Mouse (Mus musculus): Measurements from ENCODE around the gene Scarf2. TPM values are rescaled to one million over a fixed set of nuclear protein-coding genes. Genes with fewer than 3 reads are reported as not detected.
A peak's percentile ranks its signal among the peaks of the same experiment; 100 is the strongest.

Scarf2 gene
- total RNA-seq, 2 experiments from 2014 or later = 4.7 to 5.4 TPM

DNA sequence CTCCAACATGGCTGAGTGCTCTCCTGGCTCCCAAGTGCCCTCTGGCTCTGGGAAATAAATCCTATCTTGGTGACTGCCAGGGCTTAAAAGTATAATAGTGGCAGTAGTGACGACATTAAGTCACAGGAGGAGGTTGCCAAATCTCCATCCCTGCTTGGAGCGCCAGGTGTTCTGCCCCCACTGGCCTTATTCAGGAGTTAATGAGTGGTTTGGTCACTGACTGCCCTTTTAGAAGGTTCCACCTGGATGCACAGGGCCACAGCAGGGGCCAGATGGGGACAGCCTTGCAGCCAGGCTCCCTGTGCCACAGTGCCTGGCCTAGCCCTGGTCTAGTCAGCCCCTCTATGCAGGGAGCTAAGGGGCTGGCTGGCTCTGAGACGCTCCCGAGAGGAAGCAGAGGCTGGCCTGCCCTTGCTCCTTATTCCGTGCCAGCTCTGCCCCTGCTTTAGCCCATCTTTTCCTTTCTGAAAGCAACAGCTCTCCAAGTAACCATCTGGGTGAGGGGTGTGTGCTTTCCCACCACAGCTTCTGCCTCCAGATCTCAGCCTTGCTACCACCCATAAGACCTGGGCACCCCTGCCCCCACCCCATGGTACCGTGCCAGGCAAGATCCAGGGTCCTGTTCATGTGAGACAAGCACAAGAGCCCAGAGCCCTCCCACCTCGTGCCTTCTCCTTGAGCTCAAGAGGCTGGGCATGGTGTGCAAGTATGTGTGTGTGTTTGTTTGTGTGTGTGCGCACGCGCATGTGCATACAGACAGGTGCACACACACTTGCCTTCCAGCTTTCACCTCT lies 33.5 kb downstream of the Scarf2 start:
- DNase-seq = no peak

DNA sequence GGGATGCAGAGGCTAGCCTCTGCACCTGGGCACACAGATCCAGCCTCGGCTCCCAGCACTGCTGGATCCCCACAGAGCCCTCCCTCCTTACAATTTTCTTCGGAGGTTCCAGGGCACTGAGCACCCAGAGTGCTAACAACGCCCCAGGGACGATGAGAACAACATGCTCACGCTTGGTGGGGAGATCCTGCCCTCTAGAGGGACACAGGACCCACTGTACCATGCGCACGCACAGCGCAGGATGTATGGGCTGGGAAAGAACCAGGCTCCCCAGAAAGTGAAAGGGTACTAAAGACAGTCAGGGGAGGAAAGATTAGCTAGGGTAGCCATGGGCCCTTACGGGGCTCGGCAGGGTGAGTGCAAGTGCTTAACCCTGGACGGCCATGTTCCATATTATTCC lies 34.7 kb downstream of the Scarf2 start:
- no peak for DNase-seq

DNA sequence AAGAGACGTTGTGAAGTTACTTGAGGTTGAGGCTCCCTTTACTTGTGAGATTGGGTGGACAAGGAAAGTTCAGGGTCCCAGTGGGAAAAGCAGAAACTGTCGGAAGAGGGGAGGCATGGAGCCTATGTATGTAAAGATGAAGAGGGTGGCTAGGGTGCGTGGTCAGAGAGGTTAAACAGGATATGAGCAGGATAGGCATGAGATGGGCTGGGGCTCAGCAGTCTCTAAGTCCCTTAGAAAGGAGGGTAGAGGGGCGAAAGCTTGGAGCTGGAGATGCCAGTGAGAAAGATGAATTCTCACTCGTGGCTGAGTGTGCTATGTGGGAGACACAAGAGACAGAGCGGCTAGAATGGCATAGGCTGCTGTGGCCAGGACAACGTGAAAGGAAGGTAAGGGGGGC lies 35.7 kb downstream of the Scarf2 start, which contains the start of gene B830017H08Rik:
B830017H08Rik (plus strand) TSS at position 301 of the 400 bp plus-strand sequence.
- DNase-seq = no peak

DNA sequence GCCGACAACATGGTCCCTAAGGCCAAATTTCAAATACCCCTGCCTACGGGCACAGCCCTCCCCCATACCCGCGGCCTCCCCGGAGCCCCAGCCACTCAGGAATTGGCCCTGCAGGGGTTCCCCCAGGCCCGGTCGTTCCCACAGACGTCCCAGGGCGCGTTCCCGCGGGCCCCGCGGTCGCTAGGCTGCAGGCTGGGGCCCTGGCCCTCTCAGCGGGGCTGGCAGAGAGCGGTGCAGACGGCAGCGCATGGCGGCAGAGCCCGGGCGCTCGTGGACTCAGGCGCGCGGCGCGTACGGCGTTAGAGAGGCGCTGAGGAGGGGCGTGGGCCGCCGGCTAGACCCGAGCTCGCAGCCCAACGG lies 36.2 kb downstream of the Scarf2 start:
- DNase-seq = no peak

DNA sequence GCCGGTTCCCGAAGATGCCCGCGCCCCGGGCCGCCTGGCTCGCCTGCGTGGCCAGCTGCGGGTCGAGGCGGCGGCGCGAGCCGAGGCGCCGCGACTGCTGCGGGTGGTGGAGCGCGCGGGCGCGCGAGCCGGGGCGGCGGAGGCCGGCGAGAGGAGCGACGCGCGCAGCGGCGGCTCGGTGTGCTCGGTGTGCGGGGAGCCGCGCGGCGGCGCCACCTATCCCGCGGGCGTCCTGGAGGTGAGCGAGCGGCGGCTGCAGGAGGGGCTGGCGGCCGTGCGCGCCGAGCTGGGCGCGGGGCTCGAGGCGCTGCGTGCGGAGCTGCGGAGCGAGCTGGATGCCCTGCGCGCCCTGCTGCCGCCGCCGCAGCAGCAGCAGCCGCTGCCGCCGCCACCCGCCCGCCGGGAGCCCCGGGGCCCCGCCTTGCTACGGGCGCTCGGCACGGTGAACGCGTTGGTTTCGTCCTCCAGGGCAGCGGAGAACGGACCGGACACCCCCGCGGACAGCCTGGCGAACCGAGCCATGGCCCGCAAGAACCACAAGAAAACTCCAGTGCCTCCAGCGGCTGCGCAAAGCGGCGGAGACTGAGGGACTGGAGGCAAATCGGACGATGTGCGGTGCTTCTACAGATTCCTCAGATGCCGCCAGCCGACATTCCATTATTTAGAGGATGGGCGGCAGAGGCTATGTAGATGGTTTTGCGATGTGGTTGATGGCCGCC lies 36.8 kb downstream of the Scarf2 start:
- no peak for DNase-seq

DNA sequence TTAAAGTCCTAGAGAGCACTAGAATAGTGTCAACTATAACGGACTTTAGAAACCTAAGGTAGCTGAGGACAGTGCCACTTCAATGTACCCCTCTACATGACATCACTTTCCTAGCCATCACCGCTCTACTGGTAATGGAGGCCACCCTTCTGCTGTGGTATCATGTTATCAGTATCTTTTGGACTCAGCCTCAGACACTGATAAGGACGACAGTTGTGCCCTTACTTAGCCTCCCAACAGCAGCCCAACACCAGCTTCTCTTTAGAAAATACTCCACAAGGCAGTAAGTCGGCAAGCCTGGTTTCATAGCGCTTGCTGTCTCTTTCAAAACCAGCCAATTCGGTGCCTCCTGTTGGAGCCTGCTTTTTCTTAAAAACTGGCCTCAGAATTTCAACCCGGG lies 37.5 kb downstream of the Scarf2 start:
- no peak for DNase-seq

DNA sequence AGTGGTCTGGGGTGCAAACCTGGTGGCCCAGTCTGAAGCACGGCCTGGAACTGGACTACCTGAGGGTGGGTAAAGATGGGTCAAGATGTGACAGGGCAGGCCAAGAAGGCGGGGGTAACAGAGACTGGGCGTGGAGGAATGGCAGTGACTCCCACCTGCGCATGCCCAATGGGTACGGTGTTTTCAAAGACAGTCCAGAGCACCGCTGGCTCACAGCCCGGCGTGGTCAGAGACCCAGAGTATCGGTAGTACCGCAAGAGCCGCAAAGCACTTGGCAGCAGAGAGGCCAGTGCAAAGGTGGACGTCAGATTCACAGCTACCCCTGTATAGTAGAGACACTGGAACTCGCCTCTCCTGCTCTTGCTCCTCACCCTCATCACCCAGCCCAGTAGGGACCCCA lies 38.4 kb downstream of the Scarf2 start:
- no peak for DNase-seq

DNA sequence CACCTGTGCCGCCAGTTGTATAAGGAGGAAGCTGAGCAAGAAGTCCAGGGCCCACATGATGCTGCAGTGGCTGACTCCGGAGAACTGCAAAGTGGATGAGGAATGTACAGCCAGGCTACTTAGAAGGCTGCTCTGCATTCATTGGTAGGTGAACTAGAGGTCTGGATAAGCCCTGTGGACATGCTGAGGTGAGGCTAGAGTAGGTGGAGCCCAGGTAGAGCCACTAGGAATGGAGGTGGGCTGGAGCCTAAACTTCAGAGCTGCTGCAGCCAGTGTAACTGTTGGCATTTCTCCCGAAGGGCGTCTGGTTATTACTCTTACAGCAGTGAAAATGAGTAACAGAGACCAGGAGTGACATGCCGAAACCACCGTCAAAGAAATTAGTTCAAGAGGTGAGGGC lies 41.0 kb downstream of the Scarf2 start, which contains the start of gene Car15:
Car15 (minus strand) TSS at position 314 of the 400 bp plus-strand sequence.
- DNase-seq = no peak

DNA sequence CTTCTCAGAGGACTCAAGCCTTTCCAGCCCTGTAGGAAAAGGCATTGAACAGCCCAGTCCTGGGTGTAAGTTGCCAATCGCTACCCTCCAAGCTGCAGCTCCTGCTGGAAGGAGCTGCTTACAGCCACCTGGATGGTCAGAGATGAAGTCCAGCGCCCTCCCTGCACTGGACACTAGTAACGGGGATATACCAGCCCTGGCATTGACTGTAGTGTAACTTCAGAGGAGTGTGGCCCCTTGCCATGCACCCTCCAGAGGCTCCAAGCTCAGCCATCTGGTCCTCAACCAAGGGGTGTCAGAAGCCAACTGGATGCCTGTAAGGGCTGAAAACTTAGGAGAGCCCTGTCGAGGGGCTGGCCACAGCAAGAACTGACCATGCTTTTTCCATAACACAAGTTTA lies 42.9 kb downstream of the Scarf2 start:
- peak; percentile 53 for DNase-seq

DNA sequence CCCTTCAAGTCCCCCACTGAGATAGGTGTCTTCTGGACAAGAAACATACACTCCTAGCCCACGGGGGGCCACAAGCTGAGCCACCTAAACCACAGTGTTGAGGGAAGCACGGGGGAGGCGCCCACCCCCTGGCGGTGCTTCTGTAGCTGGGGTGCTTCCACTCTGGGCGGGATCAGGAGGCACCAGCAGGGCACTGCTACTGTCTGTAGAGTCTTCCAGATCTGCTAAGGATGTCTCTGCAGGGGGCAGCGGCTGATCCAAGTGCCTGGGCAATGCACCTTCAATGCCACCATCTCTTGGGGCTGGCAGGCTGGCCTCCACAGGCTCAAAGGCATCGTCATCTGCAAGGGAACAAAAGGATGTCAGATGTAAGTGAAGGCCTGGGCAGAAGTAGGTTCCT lies 45.4 kb downstream of the Scarf2 start:
- no peak for DNase-seq

DNA sequence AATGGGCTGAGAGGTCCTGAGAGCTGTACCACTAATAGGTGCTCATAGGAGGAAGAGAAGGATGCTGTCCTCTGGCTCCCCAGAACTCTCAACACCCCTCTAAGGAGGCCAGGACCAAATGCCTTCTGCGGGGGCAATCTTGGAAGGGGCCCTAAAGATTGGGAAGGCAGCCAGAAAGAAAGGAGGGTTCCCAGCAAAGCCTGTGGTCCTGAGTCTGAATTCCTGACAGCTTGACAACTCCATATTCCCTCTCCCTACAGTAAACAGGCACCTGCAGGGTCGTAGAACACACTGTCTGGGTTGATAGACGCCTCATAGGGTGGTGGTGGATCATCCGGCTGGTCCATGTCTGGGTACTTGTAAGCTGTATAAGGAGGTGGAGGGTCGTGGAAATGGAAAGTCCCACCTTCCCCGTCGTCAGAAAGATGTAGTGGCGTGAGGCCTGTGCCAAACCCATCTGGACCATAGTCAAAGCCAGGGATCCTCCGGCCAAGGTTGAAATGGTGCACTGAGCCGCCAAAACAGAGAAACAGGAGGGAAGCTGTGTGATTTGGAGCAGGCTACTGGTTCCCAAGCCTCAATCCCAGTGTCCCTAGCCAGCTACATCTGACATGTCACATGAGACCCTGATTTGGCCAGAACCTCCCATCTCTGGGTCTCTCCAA lies 46.8 kb downstream of the Scarf2 start:
- DNase-seq = no peak

DNA sequence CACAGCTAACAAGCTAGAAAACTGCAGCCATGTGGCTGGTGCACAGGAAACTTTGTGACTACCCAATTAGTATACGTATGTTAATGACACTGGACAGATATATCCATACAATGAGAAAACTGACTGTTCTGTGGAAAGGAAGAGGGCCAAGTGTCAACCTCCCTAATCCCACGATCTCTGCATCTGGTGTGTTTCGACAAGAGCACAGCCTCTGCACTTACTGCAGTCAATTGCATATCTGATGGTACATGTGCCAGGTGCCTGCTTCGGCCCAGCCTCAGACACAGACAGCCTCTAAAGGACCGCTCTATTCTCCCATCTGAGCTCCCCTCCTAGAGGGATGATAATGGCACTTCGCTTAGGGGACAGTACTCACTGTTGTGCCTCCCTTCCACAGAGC lies 51.3 kb downstream of the Scarf2 start:
- no peak for DNase-seq

DNA sequence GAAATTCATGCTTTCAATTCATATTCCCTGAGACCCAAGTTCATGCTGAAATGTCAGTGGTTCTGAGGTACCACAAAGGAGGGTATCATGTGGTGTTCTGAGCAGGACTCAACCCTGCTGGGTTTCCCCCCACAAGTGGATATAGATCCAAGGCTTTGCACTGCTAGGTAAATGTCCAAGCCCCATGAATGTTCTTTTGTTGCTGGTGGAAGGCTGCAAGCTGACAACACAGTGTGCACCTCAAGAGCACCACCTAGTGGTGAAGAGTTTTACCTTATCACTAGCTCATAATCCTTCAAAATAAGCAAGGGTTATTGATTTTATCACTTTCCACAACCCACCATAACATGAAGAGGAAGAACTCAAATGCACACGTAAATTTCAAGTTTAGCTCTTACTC lies 51.8 kb downstream of the Scarf2 start:
- no peak for DNase-seq

DNA sequence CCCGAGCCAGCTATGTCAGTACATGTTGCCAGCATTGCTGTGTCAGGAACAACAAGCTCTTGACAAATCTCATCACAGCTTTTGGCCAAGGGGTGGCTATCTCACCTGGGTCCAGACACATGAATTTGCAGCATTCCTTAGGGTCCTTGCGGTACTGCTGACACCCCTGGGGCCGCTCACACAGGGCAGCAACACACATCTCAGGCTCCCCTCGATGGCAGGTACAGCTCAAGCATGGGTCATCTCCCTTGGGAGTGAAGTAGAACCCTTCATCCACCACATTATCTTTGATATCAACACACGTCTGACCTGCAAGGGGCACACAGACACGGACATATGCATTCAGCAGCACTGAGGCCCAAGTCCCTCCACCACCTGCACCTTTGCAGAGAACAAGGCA lies 52.4 kb downstream of the Scarf2 start:
- DNase-seq = no peak

DNA sequence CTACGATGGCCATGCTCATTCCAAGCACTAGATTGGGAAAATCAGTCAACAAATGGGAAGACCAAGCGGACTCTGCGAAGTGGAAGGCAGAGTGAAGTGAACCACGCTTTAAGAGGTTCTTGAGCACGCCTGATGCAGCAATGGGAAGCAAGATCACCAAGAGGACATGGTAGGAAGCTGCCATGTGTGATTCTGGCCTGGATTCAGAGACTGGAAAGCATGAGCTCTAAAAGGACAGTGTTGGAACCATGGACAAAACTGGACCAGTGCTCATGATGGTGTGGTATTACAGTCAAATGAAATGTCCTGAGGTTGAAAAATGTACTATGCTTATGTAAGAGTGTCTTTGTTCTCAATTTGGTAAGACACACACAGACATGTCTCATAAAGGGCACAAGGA lies 54.2 kb downstream of the Scarf2 start:
- DNase-seq = no peak

DNA sequence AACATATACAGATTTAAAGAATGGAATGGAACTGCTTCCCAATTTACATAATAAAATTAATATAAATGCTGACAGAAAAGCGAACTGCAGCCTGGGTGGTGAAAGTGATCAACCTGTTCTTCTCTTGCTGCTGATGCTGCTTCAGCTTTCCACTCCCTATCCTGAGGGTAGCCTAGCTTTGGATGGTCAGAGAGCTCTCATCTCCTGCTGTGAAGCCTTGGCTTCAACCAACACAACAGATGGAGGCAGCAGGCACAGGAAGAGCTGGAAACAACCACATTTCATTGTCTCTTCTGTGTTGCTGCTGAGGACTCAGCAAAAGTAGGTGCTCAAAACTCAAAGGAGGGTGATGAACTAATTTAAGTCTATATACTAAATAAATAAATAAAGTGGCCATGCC lies 54.8 kb downstream of the Scarf2 start:
- no peak for DNase-seq

DNA sequence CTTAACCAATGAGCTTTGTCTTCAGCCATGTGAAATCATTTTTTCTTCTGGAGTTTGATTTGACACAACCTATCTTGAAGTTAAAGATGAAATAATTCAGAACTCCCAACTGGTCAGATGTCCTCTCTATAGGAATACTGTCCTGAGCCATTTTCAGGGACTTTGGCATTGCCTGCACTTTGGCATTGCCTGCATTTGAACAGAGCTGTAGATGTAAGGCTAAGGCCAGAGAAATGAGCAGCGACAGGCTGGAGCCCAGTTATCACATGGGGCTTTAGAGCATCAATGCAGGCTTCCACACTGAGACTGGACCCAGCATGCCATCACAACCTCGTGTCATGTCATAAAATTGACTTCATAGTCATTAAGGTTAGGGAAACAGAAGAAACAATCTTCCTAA lies 56.2 kb downstream of the Scarf2 start:
- no peak for DNase-seq

DNA sequence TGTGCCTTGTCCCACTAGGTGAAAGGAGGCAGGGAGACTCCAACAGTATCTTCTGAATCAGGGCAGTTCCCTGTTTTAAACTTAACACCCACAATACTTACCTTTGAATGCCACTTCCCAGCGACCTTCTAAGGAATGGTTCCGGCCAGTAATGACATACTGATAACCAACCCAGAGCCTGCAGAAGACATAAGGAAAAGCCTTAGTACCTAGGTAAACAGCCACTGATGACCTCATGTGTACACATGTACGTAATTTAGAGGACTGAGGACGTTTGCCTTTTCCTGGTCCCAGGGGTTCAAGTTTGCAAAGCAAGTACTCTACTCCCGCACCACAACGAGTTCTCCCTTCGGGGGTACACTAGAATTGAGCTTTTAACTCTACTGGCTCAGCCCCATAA lies 60.1 kb downstream of the Scarf2 start:
- no peak for DNase-seq

Other genes starting within 250 kb of the Scarf2 start
- gene Lrrc74b, start 236.0 kb upstream of the Scarf2 start, total RNA-seq (2021) = 1 to 10 TPM; 1.2 to 2.0 TPM
- 1 to 10 TPM; 8.7 to 9.1 TPM for gene P2rx6, start 235.4 kb upstream of the Scarf2 start, total RNA-seq (2021)
- gene Slc7a4, start 214.1 kb upstream of the Scarf2 start, total RNA-seq (2021) = under 1 TPM; 0.32 to 0.36 TPM
- gene Smpd4, start 177.9 kb upstream of the Scarf2 start, total RNA-seq (2021) = 1 to 10 TPM; 7.5 to 9.0 TPM
- 1 to 10 TPM in 1 of 2 experiments, under 1 TPM in 1; 0.77 to 1.6 TPM for gene Ccdc74a, start 150.8 kb upstream of the Scarf2 start, total RNA-seq (2021)
- 10 to 100 TPM; 18.1 to 18.9 TPM for gene Med15, start 64.4 kb upstream of the Scarf2 start, total RNA-seq (2021)
- 10 to 100 TPM; 15.4 to 18.8 TPM for gene Klhl22, start 37.7 kb upstream of the Scarf2 start, total RNA-seq (2021)
- not detected for gene B830017H08Rik, start 35.8 kb downstream of the Scarf2 start, total RNA-seq (2021)
- under 1 TPM; 0.79 to 0.88 TPM for gene Car15, start 41.1 kb downstream of the Scarf2 start, total RNA-seq (2021)
- gene Gm20518, start 94.4 kb downstream of the Scarf2 start, total RNA-seq (2021) = under 1 TPM in 1 of 2 experiments, not detected in 1; 0.16 TPM
- gene Tssk1, start 96.9 kb downstream of the Scarf2 start, total RNA-seq (2021) = under 1 TPM in 1 of 2 experiments, not detected in 1; 0.13 TPM
- 10 to 100 TPM; 23.0 to 24.7 TPM for gene Dgcr2, start 101.3 kb downstream of the Scarf2 start, total RNA-seq (2021)
- not detected for gene Tssk2, start 101.4 kb downstream of the Scarf2 start, total RNA-seq (2021)
- 1 to 10 TPM; 5.1 to 6.1 TPM for gene Ess2, start 114.1 kb downstream of the Scarf2 start, total RNA-seq (2021)
- not detected for gene Gsc2, start 117.8 kb downstream of the Scarf2 start, total RNA-seq (2021)
- gene Slc25a1, start 130.9 kb downstream of the Scarf2 start, total RNA-seq (2021) = 10 to 100 TPM in 1 of 2 experiments, 1 to 10 TPM in 1; 2.6 to 10.0 TPM
- gene Vpreb2, start 183.1 kb downstream of the Scarf2 start, total RNA-seq (2021) = not detected

Measured in gastrocnemius, postnatal 25 days (tissue).